Mouse (Mus musculus): ENCODE data around the gene Il18. TPM values are rescaled to one million over a fixed set of nuclear protein-coding genes. Genes with fewer than 3 reads are reported as not detected.

Gene Il18
- total RNA-seq (2017) = 8.5 and 10.0 TPM in 2 replicates

DNA sequence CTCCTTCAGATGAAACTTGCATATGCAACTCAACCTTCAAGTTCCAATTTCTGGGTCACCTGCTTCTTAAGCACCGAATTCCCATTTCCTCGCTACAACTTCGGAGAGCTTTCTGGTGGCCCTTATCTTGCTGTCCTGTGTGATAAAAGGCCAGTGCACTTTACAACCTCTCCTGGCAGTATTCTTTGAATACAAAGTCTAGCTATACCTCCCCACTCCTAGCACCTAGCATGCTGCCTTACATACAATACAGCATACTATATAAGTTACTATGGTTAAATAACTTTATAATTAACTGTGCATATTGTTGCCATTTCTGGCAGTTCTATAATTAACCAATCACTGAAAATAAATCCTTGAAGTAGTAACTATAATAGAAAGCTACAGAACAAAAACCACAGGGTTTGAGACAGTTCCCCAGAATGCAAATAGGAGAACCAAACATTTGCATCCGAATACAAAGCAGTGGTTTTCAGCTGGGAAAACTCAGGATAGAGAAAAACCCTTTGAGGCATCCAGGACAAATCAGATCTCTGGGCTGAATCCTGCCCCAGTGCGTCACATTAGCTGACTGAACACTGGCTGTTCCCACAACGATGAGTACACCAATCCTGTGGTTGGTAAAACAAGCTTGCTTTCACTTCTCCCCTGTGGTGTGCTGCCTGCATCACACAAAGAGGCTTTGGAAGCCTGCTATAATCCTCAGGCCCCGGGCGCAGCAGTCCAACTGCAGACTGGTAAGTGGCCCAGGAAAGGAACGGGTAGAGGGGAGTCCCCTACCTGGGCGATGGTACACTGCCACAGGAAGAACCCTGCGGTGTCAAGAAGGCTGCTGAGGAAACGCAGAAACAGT is at the start of gene Il18:
Il18 (plus strand) TSS at position 587 of the 853 bp plus-strand sequence.
- ATAC-seq (ENCODE audit: extremely low read depth, insufficient number of reproducible peaks, low FRiP score, poor library complexity, severe bottlenecking) = peak; percentile 80

DNA sequence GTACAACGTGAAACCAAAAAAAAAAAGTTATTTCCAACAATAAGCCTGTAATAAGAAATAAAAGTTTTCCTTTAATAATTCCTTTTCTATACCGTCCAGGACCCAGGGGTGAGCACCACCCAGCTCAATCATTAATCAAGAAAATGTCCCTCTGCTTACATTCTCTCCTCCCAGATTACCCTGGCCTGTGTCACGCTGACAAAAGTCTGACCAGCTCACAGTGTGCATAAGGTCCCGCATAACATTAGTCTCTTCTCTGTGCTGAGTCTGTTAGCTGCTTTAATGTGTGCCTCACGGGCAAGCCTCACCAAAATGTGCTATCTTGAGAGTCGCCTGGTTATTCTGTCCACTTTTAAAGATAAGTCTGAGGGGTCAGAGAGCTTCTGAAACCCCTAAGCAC is 49.2 kb upstream of the Il18 start:
- ATAC-seq (ENCODE audit: extremely low read depth, insufficient number of reproducible peaks, low FRiP score, poor library complexity, severe bottlenecking) = no peak

DNA sequence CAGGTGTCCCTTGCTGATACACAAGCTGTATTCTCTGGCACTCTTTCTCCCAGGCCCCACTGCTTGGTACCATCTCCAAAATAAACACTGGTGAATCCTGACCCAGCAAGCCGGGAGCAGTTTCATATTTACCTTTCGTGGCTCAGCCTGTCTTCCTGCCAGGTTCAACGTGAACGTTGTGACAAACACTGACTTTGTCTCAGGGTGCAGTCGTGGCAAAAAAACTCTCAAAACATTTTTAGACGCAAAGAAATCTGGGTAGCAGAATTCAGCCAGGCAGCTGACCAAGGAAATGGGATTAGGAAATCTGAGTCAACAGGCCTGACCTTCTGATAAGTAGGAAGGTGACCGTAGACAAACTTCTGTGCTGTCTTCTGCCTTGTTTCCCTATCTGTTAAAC is 47.1 kb upstream of the Il18 start:
- ATAC-seq (ENCODE audit: extremely low read depth, insufficient number of reproducible peaks, low FRiP score, poor library complexity, severe bottlenecking) = no peak

DNA sequence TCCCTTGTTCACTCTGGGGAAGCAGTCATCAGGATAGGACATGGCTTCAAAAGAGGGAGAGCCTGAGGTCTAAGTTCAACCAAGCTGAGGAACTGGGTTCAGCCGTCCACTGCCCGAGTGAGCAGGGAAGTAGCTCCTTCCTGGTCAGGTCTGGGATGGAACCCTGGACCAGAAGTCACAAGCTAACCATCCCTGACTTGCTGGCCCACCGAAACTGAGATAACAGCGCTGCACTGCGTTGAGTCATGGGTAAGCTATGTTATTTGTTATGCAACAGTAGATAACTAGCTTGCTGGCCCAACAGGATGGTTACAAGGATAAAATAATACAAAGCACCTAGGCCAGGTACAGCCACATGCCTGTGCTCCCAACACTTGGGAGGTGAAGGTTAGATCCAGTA is 39.2 kb upstream of the Il18 start:
- no peak for ATAC-seq (ENCODE audit: extremely low read depth, insufficient number of reproducible peaks, low FRiP score, poor library complexity, severe bottlenecking)

DNA sequence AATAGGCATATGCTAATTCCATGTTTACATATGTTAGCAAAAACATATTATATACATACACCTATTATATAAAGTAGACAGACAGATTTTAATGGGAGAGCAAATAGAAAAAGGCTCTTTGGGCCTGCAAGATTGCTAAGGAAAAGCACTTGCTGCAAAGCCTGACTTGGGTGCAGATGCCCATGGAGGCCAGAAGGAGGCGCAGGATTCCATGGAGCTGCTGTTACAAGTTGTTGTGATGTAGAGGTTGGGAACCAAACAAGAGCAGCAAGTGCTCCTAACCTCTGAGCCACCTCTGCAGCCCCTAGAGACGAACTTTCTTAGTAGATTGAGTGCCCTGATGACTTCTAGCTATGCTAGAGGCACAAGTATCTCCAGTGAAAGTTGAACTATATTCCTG is 35.8 kb upstream of the Il18 start:
- ATAC-seq (ENCODE audit: extremely low read depth, insufficient number of reproducible peaks, low FRiP score, poor library complexity, severe bottlenecking) = no peak

DNA sequence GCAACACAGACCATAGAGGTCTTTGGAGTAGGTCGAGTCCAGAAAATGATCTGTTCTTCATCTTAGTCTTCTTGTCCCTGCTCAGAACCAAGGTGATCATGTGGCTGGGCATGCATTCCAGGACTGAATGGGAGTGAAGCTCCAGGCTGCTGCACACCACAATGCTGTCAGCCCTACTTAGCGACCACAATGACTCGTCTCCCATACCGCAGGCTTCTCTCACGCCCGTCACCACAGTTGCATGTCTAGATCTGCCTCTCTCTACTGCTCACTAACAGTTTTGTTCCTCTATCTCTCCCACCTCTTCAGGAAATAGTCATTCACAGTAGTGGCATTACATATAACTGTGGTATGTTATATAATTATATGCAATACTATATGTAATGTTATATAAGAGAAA is 33.9 kb upstream of the Il18 start:
- ATAC-seq (ENCODE audit: extremely low read depth, insufficient number of reproducible peaks, low FRiP score, poor library complexity, severe bottlenecking) = no peak

DNA sequence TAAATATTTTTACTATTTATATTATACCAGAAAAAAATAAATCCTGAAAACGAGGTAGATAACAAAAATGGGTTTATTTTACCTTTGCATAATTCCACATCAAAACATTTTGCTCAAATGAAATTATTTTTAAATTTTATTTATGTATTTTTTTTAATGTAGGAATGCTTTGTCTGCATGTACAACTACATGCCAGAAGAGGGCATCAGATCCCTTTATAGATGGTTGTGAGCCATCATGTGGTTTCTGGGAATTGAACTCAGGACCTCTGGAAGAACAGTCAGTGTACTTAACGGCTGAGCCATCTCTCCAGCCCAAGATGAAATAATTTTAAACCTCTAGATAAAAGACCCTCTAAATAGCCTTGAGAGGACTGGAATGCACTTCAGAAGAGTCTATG is 33.1 kb upstream of the Il18 start:
- no peak for ATAC-seq (ENCODE audit: extremely low read depth, insufficient number of reproducible peaks, low FRiP score, poor library complexity, severe bottlenecking)

DNA sequence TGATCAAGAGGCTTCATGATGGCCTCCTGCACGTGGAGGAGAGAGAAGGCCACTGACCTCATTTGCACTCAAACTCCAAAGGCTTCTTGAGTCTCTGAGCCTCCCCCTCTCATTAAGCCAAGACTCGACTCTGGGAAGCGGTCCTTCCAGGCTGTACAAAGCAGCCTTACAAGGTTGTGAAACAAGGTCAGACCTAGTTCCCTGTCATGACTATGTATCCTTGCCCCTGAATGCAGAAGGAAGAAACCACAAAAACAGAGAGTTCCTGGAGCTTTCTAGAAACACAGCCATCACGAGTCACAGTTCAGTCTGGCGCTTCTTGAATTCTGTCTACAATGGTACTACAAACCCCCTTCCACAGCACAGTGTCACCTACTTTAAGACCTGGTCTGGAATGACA is 32.1 kb upstream of the Il18 start:
- peak; percentile 30; the same call in 1 of the 2 replicates for ATAC-seq (ENCODE audit: extremely low read depth, insufficient number of reproducible peaks, low FRiP score, poor library complexity, severe bottlenecking)

DNA sequence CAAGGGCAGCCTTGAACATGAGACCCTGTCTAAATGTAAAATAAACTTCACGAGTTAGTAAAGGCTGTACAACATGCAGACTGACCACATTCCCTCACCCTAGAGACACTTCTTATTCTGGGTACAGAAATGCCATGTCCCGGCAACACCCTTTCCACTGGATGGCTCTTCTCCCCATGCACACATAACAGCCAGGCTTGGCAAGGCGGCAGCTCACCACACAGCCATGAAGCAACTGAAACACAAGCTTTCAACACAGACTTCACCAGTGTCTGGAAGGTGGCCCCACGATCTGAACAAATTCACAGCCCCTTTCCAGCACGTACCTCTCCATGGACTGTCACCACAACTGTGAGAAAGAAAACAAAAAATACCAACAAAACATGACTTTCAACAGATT is 29.7 kb upstream of the Il18 start:
- no peak for ATAC-seq (ENCODE audit: extremely low read depth, insufficient number of reproducible peaks, low FRiP score, poor library complexity, severe bottlenecking)

DNA sequence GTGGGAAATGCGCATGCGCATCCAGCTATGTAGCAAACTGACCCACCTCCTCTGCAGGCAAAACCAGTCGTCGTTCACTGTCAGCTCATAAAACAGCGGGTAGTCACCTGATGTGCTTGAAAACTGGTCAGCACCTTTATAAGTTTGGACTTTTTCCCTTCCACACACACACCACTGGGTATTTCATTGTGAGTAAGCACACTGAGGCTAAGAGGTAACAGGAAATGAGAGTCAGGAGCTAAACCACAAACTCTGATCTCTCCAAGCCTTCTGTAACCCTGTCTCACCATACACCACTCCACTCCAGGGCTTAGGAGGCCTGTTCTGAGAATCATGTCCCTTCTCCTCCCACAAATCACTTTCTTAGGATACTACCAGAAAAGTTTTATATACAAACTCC is 29.0 kb upstream of the Il18 start:
- no peak for ATAC-seq (ENCODE audit: extremely low read depth, insufficient number of reproducible peaks, low FRiP score, poor library complexity, severe bottlenecking)

DNA sequence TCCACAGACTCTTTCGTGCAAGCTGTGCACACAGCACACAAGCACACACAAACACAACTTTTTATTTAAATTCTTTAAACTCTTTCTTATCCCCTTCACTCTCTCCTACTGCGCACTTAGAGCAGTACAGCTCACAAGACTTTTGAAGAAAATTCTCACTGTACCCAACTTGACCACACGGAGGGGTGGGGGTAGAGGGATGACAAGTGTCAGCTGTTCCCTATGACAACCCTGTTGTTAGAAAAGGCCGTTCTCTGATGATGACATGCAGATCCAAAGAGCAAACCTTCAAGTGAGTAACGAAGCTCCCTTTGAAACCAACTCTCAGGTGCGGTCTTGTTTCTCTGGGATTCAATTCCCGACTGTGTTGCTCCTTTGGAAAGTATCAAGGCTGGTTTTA is 26.8 kb upstream of the Il18 start:
- no peak; the same call in 1 of the 2 replicates for ATAC-seq (ENCODE audit: extremely low read depth, insufficient number of reproducible peaks, low FRiP score, poor library complexity, severe bottlenecking)

DNA sequence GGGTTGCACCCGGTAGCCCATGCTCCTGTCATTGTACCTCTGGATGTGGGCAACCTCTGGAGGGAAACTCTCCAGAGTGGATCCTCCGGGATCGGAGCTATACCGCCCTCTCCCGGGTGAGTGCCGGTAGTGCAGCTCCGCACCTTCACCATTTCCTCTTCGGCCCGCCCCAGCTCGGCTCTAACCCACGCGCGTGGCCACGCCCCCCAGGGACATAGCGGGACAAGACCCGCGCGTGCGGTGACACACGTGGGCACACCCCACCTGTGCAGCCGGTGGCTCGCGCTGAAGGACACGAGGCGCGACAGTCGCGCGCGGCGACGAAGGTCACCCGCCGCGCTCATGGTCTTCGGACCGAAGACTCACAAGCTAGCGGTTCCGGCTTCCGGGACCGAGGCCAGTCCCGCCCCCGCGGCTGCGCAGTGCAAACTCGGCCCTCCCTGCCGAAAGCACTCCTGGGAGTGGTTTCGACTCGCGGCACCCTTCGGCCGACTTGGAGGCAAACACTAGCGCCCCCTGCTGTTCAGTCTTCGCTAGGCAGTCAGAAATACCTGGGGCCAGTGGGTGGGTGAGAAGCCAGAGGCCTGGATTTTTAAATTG is 26.2 kb upstream of the Il18 start, which contains the start of gene Pts:
Pts (minus strand) TSS at position 432 of the 600 bp plus-strand sequence.
- peak; percentile 88 for ATAC-seq (ENCODE audit: extremely low read depth, insufficient number of reproducible peaks, low FRiP score, poor library complexity, severe bottlenecking)

DNA sequence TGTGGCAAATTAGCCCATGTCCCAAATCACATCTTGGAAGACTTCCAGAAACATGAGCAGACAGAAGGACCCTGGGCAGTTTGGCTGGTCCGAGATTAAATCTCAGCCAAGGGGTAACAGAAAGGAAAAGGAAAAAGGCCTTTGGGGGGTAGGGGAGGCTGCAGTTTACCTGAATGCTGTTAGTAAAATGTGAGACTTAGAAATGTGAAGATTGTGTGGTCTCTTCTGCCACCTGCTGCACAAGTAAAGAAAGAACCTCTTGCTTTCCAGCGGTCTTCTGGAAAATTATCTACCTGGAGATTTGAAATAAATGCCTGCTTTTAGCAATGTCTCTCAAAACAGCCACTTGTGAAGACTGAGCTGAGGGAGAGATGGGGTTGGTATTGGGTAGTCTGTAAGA is 23.7 kb upstream of the Il18 start:
- ATAC-seq (ENCODE audit: extremely low read depth, insufficient number of reproducible peaks, low FRiP score, poor library complexity, severe bottlenecking) = no peak

DNA sequence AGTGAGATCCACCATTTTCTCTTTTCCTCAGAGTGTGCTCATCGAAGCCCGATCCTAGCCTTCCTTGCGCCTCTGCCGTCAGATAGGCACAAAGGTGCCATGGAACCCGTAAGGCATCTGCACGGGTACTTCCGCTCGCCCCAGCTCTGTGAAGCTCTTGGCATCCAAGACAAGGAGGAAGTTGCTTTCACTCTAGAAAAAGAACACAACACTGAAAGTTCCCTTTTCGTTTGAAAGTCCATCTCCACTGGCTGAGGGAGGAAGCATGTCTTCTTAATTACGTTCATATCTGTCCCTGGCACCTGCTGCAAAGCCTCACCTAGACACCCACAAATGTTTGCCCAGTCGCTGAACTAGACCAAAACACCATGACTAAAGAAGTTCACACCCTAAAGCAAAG is 21.3 kb upstream of the Il18 start:
- ATAC-seq (ENCODE audit: extremely low read depth, insufficient number of reproducible peaks, low FRiP score, poor library complexity, severe bottlenecking) = peak; percentile 52

DNA sequence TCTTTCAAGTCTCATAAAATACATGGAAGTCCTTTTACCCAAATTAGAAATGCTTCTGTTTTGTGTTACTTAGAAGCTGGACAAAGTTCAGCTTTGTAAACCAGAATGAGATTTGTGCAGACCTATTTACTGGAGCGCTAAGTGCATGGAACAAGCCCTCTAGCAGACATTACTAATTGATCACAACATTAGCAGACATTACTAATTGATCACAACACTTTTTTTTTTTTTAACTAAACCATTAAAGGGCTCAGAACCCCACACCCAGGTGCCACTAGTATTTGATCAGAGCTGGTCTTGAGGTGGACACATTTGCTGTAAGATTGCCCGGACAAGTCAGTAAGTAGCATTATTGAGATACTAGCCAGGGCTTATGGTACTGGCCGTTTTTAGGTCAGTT is 20.8 kb upstream of the Il18 start:
- no peak for ATAC-seq (ENCODE audit: extremely low read depth, insufficient number of reproducible peaks, low FRiP score, poor library complexity, severe bottlenecking)

DNA sequence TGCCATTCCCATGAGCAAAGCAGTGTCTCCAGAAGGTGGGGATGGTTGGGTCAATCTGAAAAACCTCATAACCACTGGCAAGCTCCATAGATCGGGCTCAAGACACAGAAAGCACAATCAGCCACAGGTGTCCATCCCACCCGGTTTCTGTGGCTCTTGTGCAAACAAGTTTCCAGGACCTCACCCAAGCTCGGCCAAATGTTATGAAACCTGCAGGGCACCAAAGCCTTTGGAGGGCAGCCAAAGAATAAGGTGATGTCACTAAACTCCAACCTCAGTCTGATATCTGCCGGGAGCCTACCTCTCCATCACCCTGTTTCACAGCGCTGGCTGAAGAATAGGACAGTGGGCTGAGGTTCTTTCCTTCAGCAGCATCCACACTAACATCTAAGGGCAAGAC is 18.7 kb upstream of the Il18 start:
- no peak for ATAC-seq (ENCODE audit: extremely low read depth, insufficient number of reproducible peaks, low FRiP score, poor library complexity, severe bottlenecking)

DNA sequence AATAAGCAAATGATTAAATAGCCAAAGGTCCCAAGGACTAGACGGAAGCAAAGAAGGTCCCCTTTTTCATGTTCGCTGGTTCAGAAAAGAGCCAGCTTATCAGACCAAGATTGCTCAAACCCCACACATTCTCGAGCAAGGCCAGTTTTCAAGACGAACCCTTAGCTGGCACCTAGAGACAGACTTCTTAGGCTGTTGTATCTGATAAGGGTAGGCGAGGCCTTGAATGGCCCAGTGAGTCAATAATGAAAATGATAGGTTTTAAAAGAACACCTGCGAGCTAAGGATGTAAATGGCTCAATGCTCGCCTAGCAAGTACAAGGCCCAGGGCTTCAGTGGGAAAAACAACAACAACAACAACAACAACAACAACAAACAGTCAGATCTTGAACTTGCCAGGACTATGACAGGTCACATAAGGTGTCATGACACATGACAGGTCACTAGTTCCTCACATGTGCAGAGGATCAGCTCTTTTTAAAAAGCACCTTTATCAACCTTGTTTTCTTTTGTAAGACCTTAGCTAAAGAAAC is 18.0 kb upstream of the Il18 start:
- ATAC-seq (ENCODE audit: extremely low read depth, insufficient number of reproducible peaks, low FRiP score, poor library complexity, severe bottlenecking) = no peak

DNA sequence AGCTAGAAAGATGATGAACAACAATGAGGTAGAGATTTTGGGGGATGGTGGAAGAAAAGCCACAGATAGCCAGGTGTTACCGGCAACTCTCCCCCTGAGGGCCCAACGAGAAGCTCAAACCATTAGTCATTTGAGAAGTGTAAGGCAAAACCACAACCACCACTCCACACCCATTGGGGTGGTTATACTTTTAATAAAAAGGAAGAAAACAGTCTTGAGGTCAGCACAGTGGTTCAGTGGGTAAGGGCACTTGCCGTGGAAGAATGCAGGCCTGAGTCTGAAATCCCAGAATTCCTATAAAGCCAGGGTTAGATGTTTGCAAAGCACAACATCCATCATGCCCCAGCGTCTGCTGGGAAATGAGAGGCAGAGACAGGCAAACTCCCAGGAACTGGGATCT is 17.3 kb upstream of the Il18 start:
- ATAC-seq (ENCODE audit: extremely low read depth, insufficient number of reproducible peaks, low FRiP score, poor library complexity, severe bottlenecking) = no peak

DNA sequence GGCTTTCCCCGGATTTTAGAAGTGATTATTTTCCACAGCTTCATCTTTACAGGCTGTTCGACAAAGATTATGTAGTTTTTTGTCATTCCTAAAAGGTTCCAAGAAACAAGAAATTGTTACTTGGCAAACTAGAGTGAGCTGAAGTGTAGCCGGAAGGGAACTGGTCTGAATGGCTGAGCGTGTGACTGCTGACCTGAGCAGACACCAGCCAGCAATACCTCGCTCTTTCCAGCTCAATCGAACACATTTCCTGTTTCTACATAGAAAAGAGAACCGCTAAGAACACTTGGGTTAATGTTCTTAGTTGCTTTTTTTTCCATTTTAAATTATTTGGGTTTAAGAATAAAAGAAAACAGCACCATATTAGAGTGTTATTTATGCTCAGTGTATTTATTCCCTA is 14.5 kb upstream of the Il18 start:
- 0 out of 2 replicates have a peak, but pooled peaks have one; percentile 44 for ATAC-seq (ENCODE audit: extremely low read depth, insufficient number of reproducible peaks, low FRiP score, poor library complexity, severe bottlenecking)

DNA sequence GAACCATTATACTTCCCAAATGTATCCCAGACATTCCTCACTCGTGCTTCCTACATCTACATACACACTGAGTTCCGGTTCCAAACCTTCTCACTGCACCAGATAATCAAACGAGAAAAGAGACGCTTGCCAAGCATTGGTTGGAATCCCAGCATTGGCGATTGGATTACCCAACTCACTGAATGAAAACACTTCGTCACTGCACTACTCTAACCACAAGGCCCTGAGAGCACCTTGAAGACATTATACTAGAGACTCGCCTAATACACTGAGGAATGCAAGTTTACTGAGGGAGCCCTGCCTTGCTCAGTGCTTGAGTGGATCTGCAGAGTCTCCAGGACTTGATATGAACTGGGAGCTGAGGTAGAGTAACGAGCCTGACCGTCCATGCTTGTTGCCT is 12.2 kb upstream of the Il18 start:
- ATAC-seq (ENCODE audit: extremely low read depth, insufficient number of reproducible peaks, low FRiP score, poor library complexity, severe bottlenecking) = no peak
